Mouse (Mus musculus): ENCODE measurements around the gene Ube2cbp. TPM values are rescaled to one million over a fixed set of nuclear protein-coding genes. Genes with fewer than 3 reads are reported as not detected.
A peak's percentile ranks its signal among the peaks of the same experiment; 100 is the strongest.

Ube2cbp gene
- polyA plus RNA-seq (2012), result 0.02 TPM in 1 of 2 replicates, not detected in the other

- Histone ChIP-seq H3K36me3 (ENCODE audit: control insufficient read depth) (no peaks in the 10 kb centered on the region), H3K9me3 (ENCODE audit: control insufficient read depth, low read length) (no peaks in the 10 kb centered on the region), H3K27me3 (ENCODE audit: control insufficient read depth) (peaks cover 2% of the 10 kb centered on the region; the same call in 1 of the 2 replicates), H3K4me3 (replicated peaks) (peak within 1 kb of the TSS; percentile 83), H3K4me1 (ENCODE audit: control insufficient read depth) (peaks cover 36% of the 10 kb centered on the region)
- TF ChIP-seq GATA1 (IDR thresholded peaks at IDR 0.05; ENCODE audit: low read length) (no peak), TAL1 (IDR thresholded peaks at IDR 0.05; ENCODE audit: low read length) (no peak)
Observed at GRCm38 (mm10) chr9:86464151-86465105, at the start of gene Ube2cbp. TSS of gene Ube2cbp (minus strand) at chr9:86464950.

DNA sequence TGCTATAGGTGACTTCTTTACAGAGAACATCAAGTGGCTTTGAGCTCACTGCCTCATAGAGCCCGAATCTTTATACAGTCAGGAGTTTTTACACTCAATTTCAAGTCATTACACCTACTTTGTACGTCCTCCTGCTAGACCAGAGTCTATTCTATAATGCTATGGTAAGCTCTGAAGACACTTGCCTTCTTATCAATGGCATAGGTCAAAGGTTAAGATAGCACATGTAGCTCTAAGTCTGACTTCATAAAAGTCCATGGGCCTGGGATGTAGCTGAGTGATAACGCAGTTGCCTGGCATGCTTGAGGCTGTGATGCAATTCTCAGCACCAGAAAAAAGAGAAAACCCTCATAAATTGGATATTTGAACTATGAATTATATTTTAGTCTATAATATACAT, 49.6 kb upstream of the Ube2cbp start:
- Histone ChIP-seq H3K9me3 (ENCODE audit: control insufficient read depth, low read length) (no peaks in the 10 kb centered on the region), H3K27me3 (ENCODE audit: control insufficient read depth) (no peaks in the 10 kb centered on the region), H3K4me1 (ENCODE audit: control insufficient read depth) (peaks cover 2% of the 10 kb centered on the region), H3K4me3 (replicated peaks) (no peak overlapping the region), H3K36me3 (ENCODE audit: control insufficient read depth) (peaks cover 50% of the 10 kb centered on the region)
- TF ChIP-seq GATA1 (IDR thresholded peaks at IDR 0.05; ENCODE audit: low read length) (no peak), TAL1 (IDR thresholded peaks at IDR 0.05; ENCODE audit: low read length) (no peak)

DNA sequence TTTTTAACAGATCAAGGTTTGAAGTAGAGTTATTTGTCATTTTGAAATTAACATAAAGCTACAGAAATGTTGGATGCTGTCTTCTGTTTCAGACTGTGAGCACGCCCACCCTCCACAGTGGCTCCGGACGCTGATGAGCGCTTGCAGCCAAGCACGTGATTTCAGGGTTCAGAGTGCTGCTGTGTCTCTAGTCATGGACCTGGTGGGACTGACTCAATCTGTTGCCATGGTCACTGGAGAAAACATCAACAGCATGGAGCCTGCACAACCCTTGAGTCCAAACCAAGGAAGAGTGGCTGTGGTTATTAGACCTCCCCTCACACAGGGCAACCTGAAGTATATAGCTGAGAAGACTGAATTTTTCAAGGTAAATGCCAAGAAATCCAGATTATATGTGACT, 49.0 kb upstream of the Ube2cbp start:
- Histone ChIP-seq H3K4me1 (ENCODE audit: control insufficient read depth) (peaks cover 2% of the 10 kb centered on the region), H3K27me3 (ENCODE audit: control insufficient read depth) (no peaks in the 10 kb centered on the region), H3K4me3 (replicated peaks) (no peak overlapping the region), H3K9me3 (ENCODE audit: control insufficient read depth, low read length) (no peaks in the 10 kb centered on the region), H3K36me3 (ENCODE audit: control insufficient read depth) (peaks cover 48% of the 10 kb centered on the region)
- TF ChIP-seq TAL1 (IDR thresholded peaks at IDR 0.05; ENCODE audit: low read length), result no peak
- no peak for TF ChIP-seq GATA1 (IDR thresholded peaks at IDR 0.05; ENCODE audit: low read length)

- no peak overlapping the region for H3K4me3 ChIP-seq (replicated peaks)
- TF ChIP-seq GATA1 (IDR thresholded peaks at IDR 0.05; ENCODE audit: low read length), result 0 out of 2 replicates have a peak, but pooled peaks have one; percentile 12
- no peak for TF ChIP-seq TAL1 (IDR thresholded peaks at IDR 0.05; ENCODE audit: low read length)
- H3K36me3 ChIP-seq (ENCODE audit: control insufficient read depth), result peaks cover 27% of the 10 kb centered on the region
- H3K9me3 ChIP-seq (ENCODE audit: control insufficient read depth, low read length), result no peaks in the 10 kb centered on the region
- H3K4me1 ChIP-seq (ENCODE audit: control insufficient read depth), result peaks cover 11% of the 10 kb centered on the region
- no peaks in the 10 kb centered on the region for H3K27me3 ChIP-seq (ENCODE audit: control insufficient read depth)
Observed at GRCm38 (mm10) chr9:86507437-86507836, 42.7 kb upstream of the Ube2cbp start.

DNA sequence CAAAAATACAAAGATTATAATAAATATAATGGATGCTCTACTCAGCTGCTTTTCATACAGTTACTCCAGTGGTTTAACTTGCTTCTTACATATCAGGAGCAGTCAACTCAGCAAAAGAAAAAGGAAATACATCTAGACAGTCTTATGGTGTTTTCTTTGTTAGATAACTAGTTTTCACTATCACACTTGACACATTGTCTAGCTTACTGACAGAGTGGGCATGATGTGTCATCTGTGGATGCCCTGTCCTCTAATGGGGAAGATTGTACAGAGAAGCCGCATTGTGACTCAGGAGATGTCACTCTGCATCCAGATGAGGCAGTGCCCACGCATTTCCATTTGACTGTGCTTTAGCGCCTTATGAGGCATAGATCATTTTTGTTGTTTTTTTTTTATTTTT, 34.3 kb upstream of the Ube2cbp start:
- Histone ChIP-seq H3K4me3 (replicated peaks) (no peak overlapping the region), H3K9me3 (ENCODE audit: control insufficient read depth, low read length) (no peaks in the 10 kb centered on the region), H3K4me1 (ENCODE audit: control insufficient read depth) (peaks cover 2% of the 10 kb centered on the region; the same call in 1 of the 2 replicates), H3K27me3 (ENCODE audit: control insufficient read depth) (no peaks in the 10 kb centered on the region), H3K36me3 (ENCODE audit: control insufficient read depth) (peaks cover 31% of the 10 kb centered on the region)
- TF ChIP-seq TAL1 (IDR thresholded peaks at IDR 0.05; ENCODE audit: low read length) (no peak), GATA1 (IDR thresholded peaks at IDR 0.05; ENCODE audit: low read length) (no peak)

DNA sequence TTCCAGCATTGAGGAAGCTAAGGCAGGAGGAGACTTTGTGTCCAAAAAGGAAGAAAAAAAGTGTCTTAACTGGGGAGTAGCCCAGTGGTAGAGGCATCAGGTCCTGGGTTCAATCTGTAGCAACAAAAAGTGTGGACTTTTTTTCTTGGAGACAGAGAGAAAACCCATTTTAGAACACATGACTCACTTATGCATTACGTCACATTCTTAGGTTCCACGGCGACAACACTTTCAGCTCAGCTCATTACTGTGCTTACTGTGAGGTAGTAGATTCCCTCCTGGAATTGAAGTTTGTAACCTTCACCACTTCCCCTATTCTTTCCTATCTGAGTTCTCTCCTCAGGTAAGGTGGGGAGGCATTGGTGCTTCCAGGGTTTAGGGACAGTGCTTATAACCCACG, 31.5 kb upstream of the Ube2cbp start:
- TF ChIP-seq TAL1 (IDR thresholded peaks at IDR 0.05; ENCODE audit: low read length), result no peak
- no peak for TF ChIP-seq GATA1 (IDR thresholded peaks at IDR 0.05; ENCODE audit: low read length)
- peaks cover 2% of the 10 kb centered on the region; the same call in 1 of the 2 replicates for H3K4me1 ChIP-seq (ENCODE audit: control insufficient read depth)
- peaks cover 32% of the 10 kb centered on the region for H3K36me3 ChIP-seq (ENCODE audit: control insufficient read depth)
- H3K9me3 ChIP-seq (ENCODE audit: control insufficient read depth, low read length), result no peaks in the 10 kb centered on the region
- H3K27me3 ChIP-seq (ENCODE audit: control insufficient read depth), result no peaks in the 10 kb centered on the region
- no peak overlapping the region for H3K4me3 ChIP-seq (replicated peaks)

- Histone ChIP-seq H3K9me3 (ENCODE audit: control insufficient read depth, low read length) (no peaks in the 10 kb centered on the region), H3K27me3 (ENCODE audit: control insufficient read depth) (no peaks in the 10 kb centered on the region), H3K4me3 (replicated peaks) (no peak overlapping the region), H3K36me3 (ENCODE audit: control insufficient read depth) (peaks cover 37% of the 10 kb centered on the region), H3K4me1 (ENCODE audit: control insufficient read depth) (no peaks in the 10 kb centered on the region)
- TF ChIP-seq GATA1 (IDR thresholded peaks at IDR 0.05; ENCODE audit: low read length) (no peak), TAL1 (IDR thresholded peaks at IDR 0.05; ENCODE audit: low read length) (no peak)
Observed at GRCm38 (mm10) chr9:86491740-86492139, 27.0 kb upstream of the Ube2cbp start.

- Histone ChIP-seq H3K36me3 (ENCODE audit: control insufficient read depth) (peaks cover 2% of the 10 kb centered on the region), H3K27me3 (ENCODE audit: control insufficient read depth) (no peaks in the 10 kb centered on the region), H3K4me3 (replicated peaks) (no peak overlapping the region), H3K4me1 (ENCODE audit: control insufficient read depth) (no peaks in the 10 kb centered on the region; the same call in 1 of the 2 replicates), H3K9me3 (ENCODE audit: control insufficient read depth, low read length) (no peaks in the 10 kb centered on the region)
- TF ChIP-seq TAL1 (IDR thresholded peaks at IDR 0.05; ENCODE audit: low read length) (no peak), GATA1 (IDR thresholded peaks at IDR 0.05; ENCODE audit: low read length) (no peak)
Observed at GRCm38 (mm10) chr9:86482236-86482635, 17.5 kb upstream of the Ube2cbp start.

DNA sequence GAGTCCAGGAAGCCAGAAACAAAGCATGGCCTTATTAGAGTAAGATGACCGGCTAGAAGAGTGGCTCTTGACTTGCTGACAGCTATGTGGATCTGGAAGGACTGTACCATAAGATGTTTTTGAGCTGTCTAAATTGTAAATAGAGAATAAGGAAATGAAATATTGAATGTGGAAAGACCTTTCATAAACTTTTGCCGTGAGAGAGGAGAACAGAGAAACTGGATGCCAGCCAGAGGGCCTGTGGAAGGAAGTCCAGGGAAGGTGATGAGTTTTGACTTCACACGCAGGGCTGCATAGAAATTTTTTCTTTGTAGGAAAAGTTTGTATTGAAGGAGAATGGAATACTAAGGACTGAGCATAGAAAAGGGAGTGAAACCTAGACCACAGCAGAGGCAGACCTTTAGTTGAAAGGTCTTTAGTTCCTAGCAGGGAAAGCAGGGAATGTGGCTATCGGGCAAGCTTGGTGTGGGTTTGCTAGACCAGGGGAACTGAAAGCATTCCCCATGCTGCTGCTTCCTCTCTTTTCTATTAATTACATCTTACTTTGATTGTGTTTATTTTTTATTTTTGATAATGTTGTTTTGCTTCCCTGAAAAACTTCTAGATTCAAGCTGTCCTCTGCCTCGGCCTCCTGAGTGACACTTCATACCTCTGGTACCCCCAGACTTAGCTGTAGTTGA, 13.8 kb upstream of the Ube2cbp start:
- no peak for TF ChIP-seq GATA1 (IDR thresholded peaks at IDR 0.05; ENCODE audit: low read length)
- Histone ChIP-seq H3K4me1 (ENCODE audit: control insufficient read depth) (peaks cover 1% of the 10 kb centered on the region; the same call in 1 of the 2 replicates), H3K4me3 (replicated peaks) (no peak overlapping the region), H3K36me3 (ENCODE audit: control insufficient read depth) (no peaks in the 10 kb centered on the region), H3K9me3 (ENCODE audit: control insufficient read depth, low read length) (no peaks in the 10 kb centered on the region), H3K27me3 (ENCODE audit: control insufficient read depth) (no peaks in the 10 kb centered on the region)

All from erythroblast, embryonic 14.5 days (primary cell).